Mouse (Mus musculus) hindbrain, embryonic 16.5 days (tissue): ENCODE data around the gene Olfr518. TPM values are rescaled to one million over a fixed set of nuclear protein-coding genes. Genes with fewer than 3 reads are reported as not detected.

Experiments used
- ATAC-seq: fragments of 200-750 bp; cut with Nextera tagmentation; 2 replicates; pipeline ENCODE4 v1.8.0; 2017; ENCODE audit warnings: moderate TSS enrichment, moderate library complexity
- H3K27ac ChIP-seq: fragments of 300-500 bp; sonication (generic); 2 replicates; pipeline ENCODE4 v1.5.1; 2014; ENCODE audit warnings: low read depth, mild to moderate bottlenecking, control low read depth, low read length, moderate library complexity
- H3K27me3 ChIP-seq: fragments of 300-500 bp; sonication (generic); replicated peaks from 2 replicates; pipeline ENCODE4 v1.6.1; 2014; ENCODE audit warnings: low read length; ENCODE audit not compliant: control insufficient read depth, insufficient read depth
- H3K36me3 ChIP-seq: fragments of 300-500 bp; sonication (generic); 2 replicates; pipeline ENCODE4 v1.6.1; 2014; ENCODE audit warnings: mild to moderate bottlenecking, low read length, moderate library complexity, mixed read lengths; ENCODE audit not compliant: control insufficient read depth, insufficient read depth
- H3K4me1 ChIP-seq: fragments of 300-500 bp; sonication (generic); 2 replicates; pipeline ENCODE4 v1.6.1; 2014; ENCODE audit warnings: low read depth, low read length; ENCODE audit not compliant: control insufficient read depth, insufficient read depth
- H3K4me2 ChIP-seq: fragments of 300-500 bp; sonication (generic); 2 replicates; pipeline ENCODE4 v1.6.1; 2014; ENCODE audit warnings: mild to moderate bottlenecking, low read length, control low read depth, moderate library complexity
- H3K4me3 ChIP-seq: fragments of 300-500 bp; sonication (generic); 2 replicates; pipeline ENCODE4 v1.5.1; 2014; ENCODE audit warnings: mild to moderate bottlenecking, low read length, control low read depth, moderate library complexity
- H3K9ac ChIP-seq: fragments of 300-500 bp; sonication (generic); 2 replicates; pipeline ENCODE4 v1.6.1; 2014; ENCODE audit warnings: low read depth, mild to moderate bottlenecking, control low read depth, low read length, moderate library complexity
- H3K9me3 ChIP-seq: fragments of 300-500 bp; sonication (generic); 2 replicates; pipeline ENCODE4 v1.6.1; 2014; ENCODE audit warnings: mild to moderate bottlenecking, low read length, moderate library complexity; ENCODE audit not compliant: control insufficient read depth
- WGBS: fragments of 180-500 bp; shearing (Covaris S2); extraction: QIAGEN DNeasy Blood & Tissue Kit; methylation state at CpG from one replicate; pipeline ENCODE4 v1.1.7; 2014; 5-methylcytosine and 5-hydroxymethylcytosine counted together
- polyA plus RNA-seq: library from polyadenylated mRNA; unstranded; fragments of >200 nt; fragmentation: Nextera tagmentation; extraction: Ambion mirVana; gene quantifications from 2 replicates; pipeline ENCODE4 v1.2.1, GENCODE M21; 2015

The Olfr518 gene
- not detected in 2 replicates for polyA plus RNA-seq

DNA sequence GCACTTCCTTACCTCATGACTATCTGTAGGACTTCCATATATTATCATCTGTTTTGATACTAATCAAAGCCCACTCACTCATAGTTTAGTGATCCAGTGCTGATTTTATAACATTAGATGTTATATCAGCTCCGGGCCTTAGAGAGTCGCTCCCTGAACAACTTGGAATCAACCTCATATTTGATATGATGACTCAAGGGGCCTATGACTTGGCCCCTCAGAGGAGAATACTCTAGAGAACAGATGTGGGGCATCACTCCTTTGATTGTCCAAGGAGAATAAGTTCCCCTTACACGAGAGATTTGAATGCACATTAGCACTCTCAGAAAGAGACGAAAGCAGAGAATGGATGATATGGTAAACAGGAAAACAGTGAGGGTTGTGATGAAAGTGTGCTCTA lies at the start of gene Olfr518:
Gene Olfr518, minus strand, starts transcription at position 101 of the 400 bp plus-strand sequence.
- no peaks in the 10 kb centered on the region for H3K9me3 ChIP-seq
- H3K36me3 ChIP-seq: no peaks in the 10 kb centered on the region
- no peak for ATAC-seq
- H3K4me3 ChIP-seq: no peak within 1 kb of the TSS
- H3K4me1 ChIP-seq: no peaks in the 10 kb centered on the region
- 78% methylated on average over 4 of the region's 4 CpGs for WGBS
- H3K27me3 ChIP-seq: no peaks in the 10 kb centered on the region
- no peak within 1 kb of the TSS for H3K9ac ChIP-seq
- no peak within 1 kb of the TSS for H3K4me2 ChIP-seq
- no peak within 1 kb of the TSS for H3K27ac ChIP-seq

DNA sequence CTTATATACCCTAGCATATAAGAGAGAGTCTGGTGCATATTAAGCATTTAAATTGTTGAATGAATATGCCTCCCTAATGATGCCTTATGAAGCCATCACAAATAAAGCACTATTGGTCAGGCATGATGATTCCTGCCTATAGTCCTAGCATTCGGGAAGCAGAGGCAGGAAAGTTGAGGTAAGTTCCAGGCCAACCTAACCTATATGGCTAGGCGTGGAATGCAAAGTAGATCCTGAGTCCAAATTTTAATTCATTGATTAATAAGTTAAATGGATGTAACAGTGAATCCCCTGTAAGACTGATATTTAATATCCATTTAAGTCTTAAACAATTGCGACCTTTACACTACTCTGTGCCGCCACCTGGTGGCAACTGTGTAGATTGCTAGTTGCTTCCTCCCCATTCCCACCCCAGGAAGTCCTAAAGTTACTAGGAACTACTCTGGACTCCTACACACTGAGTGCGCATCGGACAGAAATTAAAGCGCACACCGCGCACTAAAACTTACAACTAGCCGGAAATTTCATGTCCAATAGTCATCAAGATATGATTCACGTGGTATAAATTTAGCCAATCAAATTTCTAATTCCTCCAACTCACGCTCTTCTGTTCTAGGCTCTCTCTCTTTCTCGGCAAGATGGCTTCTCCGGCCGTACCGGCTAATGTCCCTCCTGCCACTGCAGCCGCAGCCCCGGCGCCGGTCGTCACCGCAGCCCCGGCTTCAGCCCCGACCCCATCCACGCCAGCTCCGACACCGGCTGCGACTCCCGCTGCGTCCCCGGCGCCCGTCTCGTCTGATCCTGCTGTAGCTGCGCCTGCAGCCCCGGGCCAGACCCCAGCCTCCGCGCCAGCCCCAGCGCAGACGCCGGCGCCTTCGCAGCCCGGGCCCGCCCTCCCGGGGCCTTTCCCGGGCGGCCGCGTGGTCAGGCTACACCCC lies 49.3 kb upstream of the Olfr518 start, which contains the start of gene Eif3f:
Gene Eif3f, plus strand, starts transcription at position 624 of the 938 bp plus-strand sequence.
- 1% methylated on average over 48 of the region's 50 CpGs for WGBS
- Histone ChIP-seq H3K9me3 (no peaks in the 10 kb centered on the region), H3K36me3 (peaks cover 12% of the 10 kb centered on the region), H3K4me2 (peak within 1 kb of the TSS; percentile 86), H3K4me1 (peaks cover 16% of the 10 kb centered on the region), H3K9ac (peak within 1 kb of the TSS; percentile 79), H3K27ac (peak within 1 kb of the TSS; percentile 83), H3K4me3 (peak within 1 kb of the TSS; percentile 73), H3K27me3 (no peaks in the 10 kb centered on the region)
- peak; percentile 98 for ATAC-seq

DNA sequence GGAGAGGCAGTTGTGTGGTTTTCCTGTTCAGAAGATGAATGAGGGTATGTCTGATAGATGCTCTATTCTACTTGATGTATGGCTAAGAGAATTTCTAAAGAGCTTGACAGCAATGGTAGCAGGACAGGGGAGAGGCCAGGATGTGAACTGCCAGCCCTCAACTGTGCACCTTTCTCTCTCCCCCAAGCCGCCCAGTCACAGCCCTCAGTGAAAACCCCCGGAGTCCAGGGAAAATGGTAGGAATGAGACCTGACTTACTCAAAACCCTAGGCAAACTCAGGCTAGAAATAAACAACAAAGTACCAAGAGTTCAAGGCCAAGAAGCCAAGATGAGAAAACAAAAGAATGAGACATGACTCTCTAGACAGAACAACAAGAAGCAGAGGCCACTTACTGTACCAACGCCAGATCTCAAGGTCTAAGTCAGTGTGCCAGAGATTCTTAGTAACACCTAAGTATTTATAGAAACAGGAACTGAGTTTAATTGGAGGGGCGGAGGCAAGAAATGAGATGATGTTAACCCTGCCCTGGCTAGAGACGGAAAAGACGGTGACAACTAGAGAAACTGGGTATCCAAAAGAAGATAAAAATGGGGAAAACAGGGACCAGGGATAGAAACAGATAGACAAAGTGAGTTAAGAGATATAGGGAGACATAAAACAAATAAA lies 45.1 kb upstream of the Olfr518 start, which contains the start of gene Nlrp10:
Gene Nlrp10, minus strand, starts transcription at position 453 of the 668 bp plus-strand sequence.
- Histone ChIP-seq H3K4me3 (no peak within 1 kb of the TSS), H3K4me2 (no peak within 1 kb of the TSS), H3K9me3 (no peaks in the 10 kb centered on the region), H3K36me3 (no peaks in the 10 kb centered on the region), H3K4me1 (no peaks in the 10 kb centered on the region; the same call in 1 of the 2 replicates), H3K27ac (no peak within 1 kb of the TSS), H3K27me3 (no peaks in the 10 kb centered on the region), H3K9ac (no peak within 1 kb of the TSS)
- ATAC-seq: no peak
- 85% methylated on average over 6 of the region's 6 CpGs for WGBS

DNA sequence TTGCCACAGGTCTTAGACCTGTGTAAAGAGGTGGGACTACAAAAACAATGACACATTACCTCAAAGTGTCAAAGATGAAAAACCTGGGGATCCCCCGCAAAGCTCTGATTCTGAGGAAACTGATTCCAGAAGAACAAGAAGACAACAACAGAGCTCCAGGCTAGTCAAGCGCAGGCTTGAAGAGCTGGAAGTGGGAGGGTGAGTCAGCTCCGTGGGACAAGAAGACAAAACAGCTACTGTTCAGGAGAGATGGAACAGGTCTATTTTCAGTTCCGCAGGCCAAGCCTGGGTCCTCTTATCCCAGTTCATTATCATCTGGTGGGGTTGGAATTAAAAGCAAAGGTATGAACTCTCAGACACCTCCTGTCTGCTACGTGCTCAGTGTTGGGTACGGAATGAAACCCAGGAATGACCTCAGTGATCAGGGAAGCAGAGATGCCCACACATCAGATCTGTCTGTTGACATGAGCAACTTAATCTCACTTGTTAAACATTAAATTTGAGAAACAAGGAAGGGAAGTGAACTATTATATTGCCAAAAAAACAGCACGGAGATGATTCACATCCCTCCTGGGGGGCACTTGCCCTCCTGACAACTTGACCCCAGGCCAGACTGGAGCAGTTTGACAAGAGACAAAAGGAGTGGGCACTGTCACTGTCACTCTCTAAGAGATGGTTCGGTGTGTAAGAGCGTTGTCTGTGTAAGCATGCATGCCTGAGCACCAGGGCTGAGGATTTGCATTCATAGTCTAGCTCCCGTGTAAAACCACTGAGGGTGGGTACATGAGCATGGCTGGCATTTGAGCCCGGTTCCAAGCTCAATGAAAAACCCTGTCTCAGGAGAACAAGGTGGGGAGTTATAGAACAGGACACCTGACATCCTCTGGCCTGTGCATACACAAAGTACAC lies 43.7 kb upstream of the Olfr518 start:
- H3K4me3 ChIP-seq: no peak overlapping the region
- WGBS: 80% methylated on average over 11 of the region's 11 CpGs
- no peaks in the 10 kb centered on the region for H3K27me3 ChIP-seq
- H3K36me3 ChIP-seq: no peaks in the 10 kb centered on the region
- H3K4me1 ChIP-seq: no peaks in the 10 kb centered on the region
- H3K4me2 ChIP-seq: no peak overlapping the region
- no peak overlapping the region for H3K27ac ChIP-seq
- H3K9ac ChIP-seq: no peak overlapping the region
- H3K9me3 ChIP-seq: no peaks in the 10 kb centered on the region
- no peak for ATAC-seq

DNA sequence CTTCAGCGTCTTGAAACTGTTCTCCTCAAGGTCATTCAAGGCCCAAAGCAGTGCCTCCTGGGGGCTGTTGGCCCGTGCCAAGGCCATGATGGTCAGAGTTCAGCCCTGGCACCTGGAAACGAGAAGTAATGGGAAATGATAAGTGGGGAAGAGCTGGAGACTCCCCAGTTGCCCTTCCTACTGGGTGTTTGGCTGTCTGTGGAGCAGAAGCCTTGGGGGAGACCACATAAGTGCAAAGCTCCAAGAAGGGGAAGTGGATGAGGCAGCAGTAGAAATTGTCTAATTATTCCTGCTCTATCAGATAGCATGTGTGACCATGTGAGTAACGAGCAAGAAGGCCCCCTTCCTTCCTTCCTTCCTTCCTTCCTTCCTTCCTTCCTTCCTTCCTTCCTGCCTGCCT lies 42.2 kb upstream of the Olfr518 start:
- 63% methylated on average over 4 of the region's 4 CpGs for WGBS
- Histone ChIP-seq H3K9me3 (no peaks in the 10 kb centered on the region), H3K9ac (no peak overlapping the region), H3K36me3 (no peaks in the 10 kb centered on the region), H3K27me3 (no peaks in the 10 kb centered on the region), H3K4me3 (no peak overlapping the region), H3K4me2 (no peak overlapping the region), H3K27ac (no peak overlapping the region), H3K4me1 (no peaks in the 10 kb centered on the region)
- no peak for ATAC-seq

DNA sequence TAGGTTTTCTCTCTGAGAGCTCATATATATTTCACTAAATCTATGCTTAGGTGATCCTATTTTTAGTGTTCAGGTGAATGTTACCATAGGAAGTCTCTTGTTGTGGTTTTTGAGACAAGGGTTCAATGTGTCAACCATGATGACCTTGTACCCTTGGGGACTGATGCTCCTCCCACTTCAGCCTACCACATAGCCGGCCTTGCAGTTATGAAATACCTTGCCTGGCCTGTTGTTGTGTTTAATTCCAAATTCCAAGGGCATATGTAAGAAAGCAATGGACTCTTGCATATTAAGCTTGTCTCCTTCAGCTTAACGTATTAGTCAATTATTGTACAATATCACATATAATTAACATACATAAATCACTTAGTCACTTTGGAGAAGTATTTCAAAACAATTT lies 19.2 kb upstream of the Olfr518 start:
- Histone ChIP-seq H3K9me3 (no peaks in the 10 kb centered on the region), H3K27ac (no peak overlapping the region), H3K36me3 (no peaks in the 10 kb centered on the region), H3K4me3 (no peak overlapping the region), H3K27me3 (no peaks in the 10 kb centered on the region), H3K4me2 (no peak overlapping the region), H3K9ac (no peak overlapping the region), H3K4me1 (no peaks in the 10 kb centered on the region)
- whole genome bisulfite sequencing: 91% methylated on average over 2 of the region's 2 CpGs
- ATAC-seq: no peak

DNA sequence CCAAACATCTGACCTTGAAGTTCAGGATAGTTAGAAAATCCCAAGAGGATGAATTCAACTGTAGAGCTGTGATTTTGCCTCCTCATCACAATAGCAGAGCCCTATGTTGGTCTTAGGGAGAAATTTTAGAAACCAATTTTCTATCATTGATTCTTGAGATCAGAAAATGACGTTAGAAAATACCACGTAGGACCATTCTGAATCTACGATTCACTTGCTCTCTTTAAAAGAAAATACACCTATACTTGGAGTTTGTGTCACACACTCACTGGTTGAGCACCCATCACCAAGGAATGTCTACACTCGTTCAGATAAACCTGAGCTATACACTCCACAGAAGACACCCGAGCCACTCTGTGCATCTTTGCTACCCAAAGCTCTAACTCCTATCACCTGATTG lies 9.5 kb upstream of the Olfr518 start, which contains the start of gene Olfr519:
Gene Olfr519, minus strand, starts transcription at position 101 of the 400 bp plus-strand sequence.
- H3K27me3 ChIP-seq: no peaks in the 10 kb centered on the region
- ATAC-seq: no peak
- no peak within 1 kb of the TSS for H3K4me2 ChIP-seq
- H3K36me3 ChIP-seq: no peaks in the 10 kb centered on the region
- 95% methylated on average over 5 of the region's 5 CpGs for WGBS
- no peak within 1 kb of the TSS for H3K9ac ChIP-seq
- no peak within 1 kb of the TSS for H3K4me3 ChIP-seq
- no peak within 1 kb of the TSS for H3K27ac ChIP-seq
- no peaks in the 10 kb centered on the region for H3K9me3 ChIP-seq
- no peaks in the 10 kb centered on the region for H3K4me1 ChIP-seq

DNA sequence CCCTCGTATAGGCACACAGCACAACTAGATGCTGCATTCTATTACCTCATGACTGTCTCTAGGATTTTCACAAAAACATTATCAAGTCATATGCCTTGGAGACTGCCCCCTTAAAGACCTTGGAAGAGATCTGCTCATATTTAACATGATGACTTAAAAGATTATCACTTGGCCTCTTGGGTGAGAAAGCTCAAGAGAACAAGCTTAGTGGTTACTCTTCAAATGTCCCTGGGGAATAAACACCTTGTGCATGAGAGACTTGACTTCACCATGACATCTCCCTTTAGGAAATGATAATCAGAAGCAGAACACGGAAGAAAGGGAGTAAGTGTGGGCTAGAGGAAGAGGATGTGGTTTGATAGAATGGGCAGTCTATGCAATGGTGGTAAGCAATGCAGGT lies 12.5 kb downstream of the Olfr518 start, which contains the start of gene Olfr517:
Gene Olfr517, minus strand, starts transcription at position 101 of the 400 bp plus-strand sequence.
- Histone ChIP-seq H3K27me3 (no peaks in the 10 kb centered on the region), H3K9me3 (no peaks in the 10 kb centered on the region), H3K27ac (no peak within 1 kb of the TSS), H3K4me2 (no peak within 1 kb of the TSS), H3K4me3 (no peak within 1 kb of the TSS), H3K9ac (no peak within 1 kb of the TSS), H3K4me1 (no peaks in the 10 kb centered on the region), H3K36me3 (no peaks in the 10 kb centered on the region)
- ATAC-seq: no peak
- 62% methylated on average over 2 of the region's 2 CpGs for WGBS
